Mouse (Mus musculus) left cerebral cortex, postnatal 4 days (tissue): ENCODE data around the gene Gspt2. TPM values are rescaled to one million over a fixed set of nuclear protein-coding genes. Genes with fewer than 3 reads are reported as not detected.
"Not testable (repeated sequence)": the region's sequence is repeated elsewhere in the genome, so short reads cannot be mapped to it uniquely, and the experiment has no call there.

Experiments
- DNase-seq: peaks from one replicate; pipeline ENCODE4 v3.0.0-alpha.2; 2022
- intact Hi-C: fragments of 180-260 bp; cut with DNase I; formaldehyde crosslinking; loops from one replicate; pipeline ENCODE4 v1.15.1; 2025
- total RNA-seq, 2 experiments: library from RNA; stranded (reverse); gene quantifications; 2 replicates each; pipeline ENCODE4 v1.2.3; 2021

The Gspt2 gene
- total RNA-seq = 10 to 100 TPM; 29.4 to 31.1 TPM

- peak; percentile 66 for DNase-seq
- intact Hi-C loops = loop anchor here (10.0 kb wide), 1 partner anchor 201 kb away; no protein-coding TSS in a partner anchor
Observed at GRCm38 (mm10) chrX:94635961-94636563, at the start of gene Gspt2. Gspt2 (plus strand) TSS chrX:94636069.

GRCm38 (mm10) chrX:94624835-94625803 lies 10.8 kb upstream of the Gspt2 start:
- peak; percentile 62 for DNase-seq
- intact Hi-C loops = no loop called here

DNA sequence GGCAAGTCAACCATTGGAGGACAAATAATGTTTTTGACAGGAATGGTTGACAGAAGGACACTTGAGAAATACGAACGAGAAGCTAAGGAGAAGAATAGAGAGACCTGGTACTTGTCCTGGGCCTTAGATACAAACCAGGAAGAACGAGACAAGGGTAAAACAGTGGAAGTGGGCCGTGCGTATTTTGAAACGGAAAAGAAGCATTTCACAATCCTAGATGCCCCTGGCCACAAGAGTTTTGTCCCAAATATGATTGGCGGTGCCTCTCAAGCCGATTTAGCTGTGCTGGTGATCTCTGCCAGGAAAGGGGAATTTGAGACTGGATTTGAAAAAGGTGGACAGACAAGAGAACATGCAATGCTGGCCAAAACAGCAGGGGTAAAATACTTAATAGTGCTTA lies 1.0 kb downstream of the Gspt2 start:
- DNase-seq = no peak
- intact Hi-C loops = loop anchor here (10.0 kb wide), 1 partner anchor 202 kb away; no protein-coding TSS in a partner anchor

DNA sequence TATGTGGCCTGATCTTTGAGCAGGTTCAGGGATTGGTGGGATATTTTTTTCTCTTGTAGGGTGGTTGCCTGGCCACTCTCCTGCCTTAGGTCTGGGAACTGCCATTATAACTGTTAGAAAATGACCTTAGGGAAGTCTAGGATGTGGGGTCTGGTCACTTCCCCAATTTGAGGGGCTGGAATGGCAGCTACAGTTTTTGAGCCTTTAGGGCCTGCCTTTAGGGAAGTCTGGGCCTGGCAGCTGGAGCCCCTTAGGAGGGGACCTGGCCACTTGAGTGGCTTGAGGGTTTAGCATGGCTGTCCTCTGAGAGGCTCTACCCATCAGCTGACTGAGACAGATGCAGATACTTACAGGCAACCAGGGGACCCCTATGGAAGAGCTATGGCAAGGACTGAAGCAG lies 12.7 kb downstream of the Gspt2 start:
- intact Hi-C loops = no loop called here
- DNase-seq = no peak

DNA sequence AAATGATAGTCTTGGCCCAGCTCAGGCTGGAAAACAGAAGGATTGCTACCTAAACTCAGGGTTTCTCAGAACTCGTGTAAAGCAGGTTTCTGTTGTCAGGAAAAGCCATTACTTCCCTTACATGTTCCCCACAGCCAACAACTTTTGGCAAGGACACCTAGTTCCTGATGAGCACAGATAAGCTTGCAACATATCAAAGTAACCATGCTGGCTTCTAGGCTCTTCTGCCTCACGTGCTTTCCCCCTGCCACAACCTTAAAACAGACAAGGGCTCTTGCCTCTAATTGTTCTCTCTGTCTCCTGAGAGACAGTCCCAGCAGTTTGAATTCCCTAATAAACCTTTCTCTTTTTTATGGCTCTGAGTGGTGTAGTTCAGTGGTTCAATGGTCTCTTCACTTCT lies 21.9 kb downstream of the Gspt2 start:
- DNase-seq = no peak
- intact Hi-C loops = no loop called here

DNA sequence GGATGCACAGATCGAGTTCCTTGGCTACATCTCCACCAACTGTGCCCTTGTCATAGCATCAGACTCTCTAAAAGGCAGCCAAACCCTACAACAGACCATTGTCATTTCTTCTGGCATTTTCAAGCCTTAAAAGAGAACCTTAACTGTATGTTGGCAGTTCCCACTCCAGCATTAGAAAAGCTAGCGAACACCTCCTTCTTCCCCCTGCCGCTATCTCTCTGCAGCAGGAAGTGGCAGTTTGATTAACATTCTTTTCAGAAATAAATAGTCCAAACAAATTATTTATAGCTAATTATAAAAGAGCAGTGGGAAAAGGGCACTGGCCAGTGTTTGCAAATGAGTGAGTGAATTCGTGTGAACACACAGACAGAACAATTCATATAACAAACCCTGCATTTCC lies 34.9 kb downstream of the Gspt2 start:
- DNase-seq = no peak
- intact Hi-C loops = loop anchor here (10.0 kb wide), 1 partner anchor 344 kb away; no protein-coding TSS in a partner anchor

DNA sequence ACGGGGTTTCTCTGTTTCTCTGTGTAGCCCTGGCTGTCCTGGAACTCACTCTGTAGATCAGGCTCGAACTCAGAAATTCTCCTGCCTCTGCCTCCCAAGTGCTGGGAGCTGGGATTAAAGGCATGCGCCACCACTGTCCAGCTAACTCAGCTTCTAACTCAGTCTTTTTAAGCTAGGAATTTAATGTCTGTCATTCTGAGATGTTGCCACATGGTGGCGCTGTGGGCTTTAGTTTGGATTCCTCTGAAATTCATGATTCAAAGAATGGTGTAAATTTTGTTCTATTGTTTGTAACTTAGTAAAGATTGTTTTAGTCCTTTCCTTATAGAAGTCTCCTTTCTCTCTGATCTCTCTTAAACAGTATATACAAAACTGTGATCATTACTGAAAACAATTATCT lies 39.1 kb downstream of the Gspt2 start:
- intact Hi-C loops = loop anchor here (10.0 kb wide), 1 partner anchor 340 kb away; no protein-coding TSS in a partner anchor
- peak; percentile 41 for DNase-seq

DNA sequence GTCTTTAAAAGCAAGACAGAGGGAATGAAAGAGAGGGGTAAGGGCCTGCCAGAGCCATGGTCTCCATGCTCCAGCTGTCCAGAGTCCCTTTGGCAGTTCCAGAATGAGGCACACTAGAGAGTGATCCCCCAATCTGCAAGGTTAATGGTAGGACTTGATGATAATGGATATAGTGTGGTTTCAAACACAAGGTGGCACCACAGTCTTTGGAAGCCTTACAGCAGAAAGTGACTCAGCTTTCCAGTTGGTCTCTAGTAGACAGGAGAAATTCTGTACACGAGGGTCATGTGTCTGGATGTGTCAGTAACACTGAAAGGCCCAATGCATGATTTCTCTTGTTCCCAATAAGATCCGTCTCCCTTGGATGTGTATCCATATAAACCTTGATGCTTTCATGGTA lies 45.7 kb downstream of the Gspt2 start:
- DNase-seq, intact Hi-C loops: not testable (repeated sequence)

GRCm38 (mm10) chrX:94689593-94689992 lies 53.7 kb downstream of the Gspt2 start:
- intact Hi-C loops = not testable (repeated sequence)
- peak; percentile 1 for DNase-seq

Other genes with a start within 250 kb of the Gspt2 start
- gene Maged1, start 93.9 kb upstream of the Gspt2 start, total RNA-seq = 100 to 1,000 TPM; 517 to 564 TPM
- gene Zxdb, start 88.5 kb downstream of the Gspt2 start, total RNA-seq = 10 to 100 TPM; 12.2 to 12.9 TPM